Mouse (Mus musculus): Measurements from ENCODE around the gene Kmt5a.

The Kmt5a gene

GRCm38 (mm10) chr5:124439447-124440093, at the start of gene Kmt5a:
Kmt5a (plus strand) TSS chr5:124439930.
- peak; percentile 92 to 95 for DNase-seq (ENCODE audit: low spot score in 2 of 2)

- DNase-seq (ENCODE audit: low spot score in 2 of 2), result no peak
Observed at GRCm38 (mm10) chr5:124392412-124392811, 47.3 kb upstream of the Kmt5a start.

DNA sequence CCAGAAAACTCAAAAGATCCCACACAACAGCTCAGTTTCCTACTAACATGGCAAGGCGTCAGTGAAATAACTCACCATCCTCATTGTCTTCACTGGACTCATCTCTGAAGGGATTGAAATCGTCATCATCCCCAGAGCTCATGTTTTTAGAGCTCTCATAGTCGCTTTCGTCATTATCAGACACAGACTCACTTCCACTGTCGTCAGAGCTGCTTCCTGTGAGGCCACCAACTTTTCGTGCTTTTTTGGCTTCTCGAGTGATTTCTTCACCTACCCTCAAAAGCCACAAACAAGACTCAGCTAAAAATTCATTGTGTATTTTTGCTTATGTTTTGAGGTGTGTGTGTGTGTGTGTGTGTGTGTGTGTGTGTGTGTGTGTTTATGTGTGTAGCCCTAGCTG, 46.0 kb upstream of the Kmt5a start:
- DNase-seq (ENCODE audit: low spot score in 2 of 2), result no peak

DNA sequence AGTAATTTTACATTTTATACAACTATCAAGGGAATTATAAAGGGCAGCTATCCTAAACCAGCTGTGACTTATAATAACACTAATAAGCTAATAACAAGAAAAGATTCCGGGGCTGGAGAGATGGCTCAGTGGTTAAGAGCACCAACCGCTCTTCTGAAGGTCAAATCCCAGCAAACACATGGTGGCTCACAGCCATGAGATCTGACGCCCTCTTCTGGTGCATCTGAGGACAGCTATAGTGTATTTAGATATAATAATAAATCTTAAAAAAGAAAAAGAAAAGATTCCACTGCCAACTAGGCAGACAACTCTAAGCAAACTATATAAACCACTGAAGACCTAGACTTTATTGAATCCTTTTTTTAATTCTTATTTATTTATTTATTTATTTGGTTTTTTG, 28.9 kb upstream of the Kmt5a start:
- peak in 1 of 2 experiments; percentile 37 for DNase-seq (ENCODE audit: low spot score in 2 of 2)

GRCm38 (mm10) chr5:124412163-124412562, 27.6 kb upstream of the Kmt5a start:
- DNase-seq (ENCODE audit: low spot score in 2 of 2), result no peak

GRCm38 (mm10) chr5:124418903-124419302, 20.8 kb upstream of the Kmt5a start:
- DNase-seq (ENCODE audit: low spot score in 2 of 2), result no peak

DNA sequence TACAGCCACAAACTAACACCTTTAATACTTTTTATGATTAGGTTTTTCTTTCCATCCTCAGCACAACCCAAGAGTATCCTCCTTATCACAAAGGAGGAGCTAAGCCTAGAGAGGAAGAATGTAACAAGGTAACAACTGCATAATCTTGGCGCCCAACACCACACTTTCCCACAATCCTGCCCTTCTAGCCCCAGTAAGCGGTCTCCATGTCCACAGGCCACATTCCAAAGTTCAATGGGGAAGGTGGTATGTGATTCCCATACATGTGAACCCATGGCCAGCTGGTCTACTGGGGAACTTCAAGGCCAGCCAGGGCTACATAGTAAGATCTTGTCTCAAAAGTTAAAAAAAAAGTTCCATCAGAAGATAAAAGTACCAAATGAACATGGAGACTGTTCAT, 17.9 kb upstream of the Kmt5a start:
- no peak for DNase-seq (ENCODE audit: low spot score in 2 of 2)

DNA sequence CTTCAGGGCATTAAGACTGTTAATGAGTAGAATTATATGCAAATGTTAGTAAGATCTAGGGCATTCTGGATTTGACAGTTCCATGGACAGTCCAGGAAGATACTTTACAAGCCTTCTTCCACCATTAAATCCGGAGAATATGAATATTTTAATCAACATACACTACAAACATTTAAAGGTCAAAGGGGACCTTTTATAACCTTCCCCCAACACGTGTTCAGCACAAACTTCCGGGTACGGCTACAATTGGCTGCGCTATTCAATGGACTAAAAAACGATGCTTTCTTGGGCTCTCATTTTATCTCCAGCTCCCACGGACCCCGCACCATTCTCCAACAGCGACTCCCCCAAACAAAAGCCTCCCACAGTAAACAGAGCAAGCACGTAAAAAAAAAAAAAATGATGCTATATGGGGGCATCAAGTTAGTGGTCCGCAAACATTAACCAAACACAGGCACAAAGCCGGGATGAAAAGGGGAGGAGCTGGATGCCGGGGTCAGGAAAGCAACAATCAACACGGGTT, 15.5 kb upstream of the Kmt5a start:
- DNase-seq (ENCODE audit: low spot score in 2 of 2), result peak in 1 of 2 experiments; percentile 29

- peak in 1 of 2 experiments; percentile 65 for DNase-seq (ENCODE audit: low spot score in 2 of 2)
Observed at GRCm38 (mm10) chr5:124424723-124425411, 14.9 kb upstream of the Kmt5a start.

DNA sequence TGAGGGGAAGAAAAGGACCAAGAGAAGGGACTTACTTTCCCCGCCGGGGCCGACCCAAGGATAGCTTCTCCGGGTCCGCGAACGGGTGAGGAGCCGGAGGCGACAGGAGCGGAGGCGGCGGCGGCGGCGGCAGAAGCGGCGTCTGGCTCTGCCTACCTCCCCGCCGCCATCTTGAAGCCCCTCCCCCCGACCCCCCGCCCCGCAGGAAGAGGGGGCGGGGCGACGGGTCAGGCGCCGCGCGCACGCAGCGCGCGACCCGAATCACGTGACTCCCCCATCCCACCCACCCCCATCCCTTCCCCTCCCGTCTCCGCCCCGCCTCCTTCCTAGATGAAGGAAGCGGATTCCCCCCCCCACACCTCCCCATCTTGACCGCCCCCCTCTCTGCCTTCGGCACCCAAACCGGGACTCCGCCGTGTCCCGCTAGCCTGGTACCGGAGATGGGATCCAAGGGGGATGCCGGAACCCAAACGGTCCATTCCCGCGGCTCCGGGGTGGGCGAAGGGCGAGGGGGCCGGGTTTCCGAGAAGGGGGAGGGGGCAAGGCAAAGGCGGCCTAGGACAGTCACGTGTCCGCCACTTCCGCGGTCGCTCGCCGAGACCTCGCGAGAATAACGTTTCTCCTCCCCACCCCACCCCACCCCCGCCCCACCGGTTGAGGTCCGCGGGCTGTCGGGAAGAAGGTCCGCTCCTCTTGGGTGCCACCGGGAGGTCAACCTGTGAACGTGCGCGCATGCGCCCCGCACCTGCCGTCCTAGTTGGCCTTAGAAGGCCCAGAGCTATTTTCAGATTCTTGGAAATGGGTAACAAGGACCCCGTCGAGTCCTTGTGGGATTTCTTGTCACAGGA, 14.1 kb upstream of the Kmt5a start, which contains the start of gene Sbno1:
Gene Sbno1, minus strand, starts transcription at position 590 of the 848 bp plus-strand sequence.
- peak; percentile 84 to 95 for DNase-seq (ENCODE audit: low spot score in 2 of 2)

GRCm38 (mm10) chr5:124426475-124427071, 13.2 kb upstream of the Kmt5a start:
- DNase-seq (ENCODE audit: low spot score in 2 of 2), result no peak

DNA sequence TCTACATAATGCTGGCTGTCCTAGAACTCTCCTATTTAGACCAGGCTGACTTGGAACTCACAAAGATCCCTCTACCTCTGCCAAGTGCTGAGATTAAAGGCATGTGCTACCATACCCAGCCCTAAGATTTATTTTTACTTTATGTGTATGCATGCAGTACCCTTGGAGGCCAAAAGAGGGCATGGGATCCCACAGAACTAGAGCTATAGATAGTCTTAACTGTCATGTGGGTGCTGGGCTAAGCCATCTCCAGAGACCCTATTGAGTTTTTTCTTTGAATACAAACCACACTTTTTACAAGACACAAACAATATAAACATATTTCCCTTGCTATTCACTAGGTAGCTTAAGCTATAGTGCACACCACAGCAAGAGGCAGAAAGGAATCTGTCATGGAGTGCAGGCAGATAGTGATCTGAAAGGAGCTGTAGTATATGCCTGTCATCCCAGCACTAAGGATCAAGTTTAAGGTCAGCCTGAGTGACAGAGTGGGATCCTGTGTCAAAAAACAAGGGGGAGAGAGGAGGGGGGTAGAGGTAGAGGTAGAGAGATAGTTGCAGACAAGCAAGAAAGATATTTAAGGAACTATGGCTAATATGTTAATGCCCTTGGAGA, 7.2 kb upstream of the Kmt5a start:
- DNase-seq (ENCODE audit: low spot score in 2 of 2), result peak; percentile 48 to 78

DNA sequence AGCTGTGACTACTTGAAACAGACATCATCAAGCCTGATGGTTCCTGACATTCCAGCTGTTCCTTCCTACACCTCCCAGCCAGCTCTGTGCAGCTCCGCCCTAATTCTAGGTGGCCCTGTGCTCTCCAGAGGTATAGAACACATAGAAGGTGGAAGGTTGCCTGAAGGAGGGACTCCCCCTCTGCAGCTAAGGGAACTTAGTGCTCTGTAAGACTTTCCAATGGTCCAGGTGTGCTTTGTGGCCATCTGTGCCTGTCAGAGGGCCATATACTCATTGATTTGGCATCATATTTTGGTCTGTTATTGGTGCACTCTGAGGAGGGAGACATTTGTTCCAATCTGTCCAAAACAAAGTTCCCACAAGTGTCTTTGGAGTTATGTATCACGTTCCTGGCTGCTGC, 6.7 kb upstream of the Kmt5a start:
- no peak for DNase-seq (ENCODE audit: low spot score in 2 of 2)

DNA sequence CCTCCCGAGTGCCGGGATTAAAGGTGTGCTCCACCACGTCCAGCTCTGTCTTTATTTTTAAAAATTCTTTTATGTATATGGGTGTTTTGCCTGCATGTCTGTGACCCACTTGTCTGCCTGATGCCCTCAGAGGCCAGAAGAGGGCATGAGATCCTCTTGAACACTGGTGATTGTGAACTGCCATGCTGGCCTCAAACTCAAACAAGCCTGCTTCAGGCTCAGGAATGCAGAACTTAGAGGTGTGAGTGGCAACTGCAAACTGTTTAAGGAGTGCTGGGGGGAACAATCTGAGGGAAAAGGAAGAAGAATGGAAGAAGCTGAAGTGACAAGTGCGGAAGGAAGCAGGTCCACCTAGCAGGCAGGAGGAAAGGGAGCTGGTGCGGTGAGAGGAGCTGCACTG, 1.5 kb upstream of the Kmt5a start:
- DNase-seq (ENCODE audit: low spot score in 2 of 2), result peak in 1 of 2 experiments; percentile 58

GRCm38 (mm10) chr5:124438746-124439145, 984 bp upstream of the Kmt5a start:
- DNase-seq (ENCODE audit: low spot score in 2 of 2), result no peak

DNA sequence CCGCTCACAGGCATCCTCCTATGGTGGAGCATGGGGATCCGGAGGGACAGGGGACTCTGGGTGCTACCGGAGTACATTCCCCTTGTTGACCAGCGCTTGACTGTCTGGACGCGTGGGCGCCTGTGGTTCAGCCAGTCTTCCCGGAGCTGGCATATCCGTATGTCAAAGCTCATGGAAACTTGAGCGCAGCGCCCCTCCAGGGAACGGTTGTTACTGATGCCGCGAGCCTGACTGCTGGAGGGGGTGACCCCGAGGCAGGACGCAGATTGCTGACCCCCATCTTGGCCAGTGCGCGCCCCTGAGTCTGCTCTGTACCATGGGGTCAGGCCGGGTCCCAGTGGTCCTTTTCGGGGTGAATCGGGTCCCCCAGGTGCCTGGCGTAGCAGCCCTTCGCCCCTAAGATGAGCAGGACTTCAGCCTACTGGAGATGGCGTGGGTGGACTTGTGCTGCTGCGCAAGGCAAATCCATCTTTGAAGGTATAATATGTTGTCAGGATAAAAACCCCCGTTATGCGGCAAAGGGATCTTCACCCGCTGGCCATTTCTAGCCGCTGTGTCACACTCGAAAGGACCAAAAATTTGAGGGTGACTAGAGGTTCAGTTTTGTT, 468 bp downstream of the Kmt5a start:
- DNase-seq (ENCODE audit: low spot score in 2 of 2), result peak; percentile 74 to 75

GRCm38 (mm10) chr5:124442628-124443027, 2.9 kb downstream of the Kmt5a start:
- DNase-seq (ENCODE audit: low spot score in 2 of 2), result no peak

- no peak for DNase-seq (ENCODE audit: low spot score in 2 of 2)
Observed at GRCm38 (mm10) chr5:124444208-124444607, 4.5 kb downstream of the Kmt5a start.

GRCm38 (mm10) chr5:124444661-124445561, 5.2 kb downstream of the Kmt5a start:
- DNase-seq (ENCODE audit: low spot score in 2 of 2), result peak; percentile 75 to 83

Measured in spleen, postnatal 10 days (tissue).